Mouse (Mus musculus): ENCODE results near the gene Opn4. TPM values are rescaled to one million over a fixed set of nuclear protein-coding genes. Genes with fewer than 3 reads are reported as not detected.

The Opn4 gene
- total and polyA plus RNA-seq, 3 experiments, result not detected

- TF ChIP-seq CTCF (IDR thresholded peaks at IDR 0.05 in 2 of 3, conservative IDR thresholded peaks at IDR 0.05 in 1 of 3; ENCODE audit: control insufficient read depth in 1 of 3, insufficient read depth in 1 of 3, low read depth in 2 of 3, low read length in 3 of 3, poor library complexity in 1 of 3, severe bottlenecking in 1 of 3), result no peak
- no peak for TF ChIP-seq TAL1 (IDR thresholded peaks at IDR 0.05; ENCODE audit: low read length)
- no peak for TF ChIP-seq UBTF (IDR thresholded peaks at IDR 0.05; ENCODE audit: borderline replicate concordance, insufficient read depth, low read depth, low read length)
- TF ChIP-seq EP300 (IDR thresholded peaks at IDR 0.05; ENCODE audit: low read depth in 1 of 2, low read length in 2 of 2), result no peak
- TF ChIP-seq JUND (IDR thresholded peaks at IDR 0.05; ENCODE audit: low read depth, low read length), result no peak
- no peak for TF ChIP-seq USF2 (IDR thresholded peaks at IDR 0.05; ENCODE audit: borderline replicate concordance in 1 of 2, insufficient read depth in 1 of 2, low read depth in 1 of 2, low read length in 2 of 2)
- TF ChIP-seq ETS1 (IDR thresholded peaks at IDR 0.05; ENCODE audit: low read depth, low read length), result no peak
- TF ChIP-seq MAFK (IDR thresholded peaks at IDR 0.05; ENCODE audit: borderline replicate concordance, low read depth, low read length), result no peak
- TF ChIP-seq BHLHE40 (IDR thresholded peaks at IDR 0.05; ENCODE audit: borderline replicate concordance, low read depth, low read length), result no peak
- no peak for TF ChIP-seq ZNF384 (IDR thresholded peaks at IDR 0.05; ENCODE audit: low read depth, low read length)
- H3K27me3 ChIP-seq (ENCODE audit: control insufficient read depth in 1 of 2, insufficient read depth in 2 of 2, low read length in 2 of 2), result no peaks in the 10 kb centered on the region
- no peak overlapping the region for H3K27ac ChIP-seq (ENCODE audit: control insufficient read depth, low read depth, low read length)
- H3K9ac ChIP-seq (ENCODE audit: control insufficient read depth, low read depth, low read length, poor library complexity, severe bottlenecking), result no peak overlapping the region
- no peaks in the 10 kb centered on the region for H3K9me3 ChIP-seq (replicated peaks; ENCODE audit: insufficient read depth, low read length)
- H3K79me2 ChIP-seq (ENCODE audit: control insufficient read depth, insufficient read depth, low read length, poor library complexity), result no peaks in the 10 kb centered on the region
- no peaks in the 10 kb centered on the region for H3K36me3 ChIP-seq (ENCODE audit: control insufficient read depth in 1 of 2, insufficient read depth in 2 of 2, low read length in 2 of 2)
- no peak overlapping the region for H3K4me3 ChIP-seq (ENCODE audit: control insufficient read depth in 1 of 2, insufficient read depth in 1 of 2, low read depth in 2 of 2, low read length in 2 of 2)
- H3K4me1 ChIP-seq (ENCODE audit: control insufficient read depth in 1 of 2, insufficient read depth in 2 of 2, low read length in 2 of 2), result no peaks in the 10 kb centered on the region
- DNase-seq (ENCODE audit: low read depth, low spot score), result no peak
Measured at GRCm38 (mm10) chr14:34576858-34577257, 23.1 kb downstream of the Opn4 start.

GRCm38 (mm10) chr14:34574068-34574467, 25.9 kb downstream of the Opn4 start:
- DNase-seq (ENCODE audit: low read depth, low spot score), result no peak

More at GRCm38 (mm10) chr14:34574068-34574467, 25.9 kb downstream of the Opn4 start:
- no peaks in the 10 kb centered on the region for H3K4me1 ChIP-seq (ENCODE audit: control insufficient read depth in 1 of 2, insufficient read depth in 2 of 2, low read length in 2 of 2)
- no peak overlapping the region for H3K9ac ChIP-seq (ENCODE audit: control insufficient read depth, low read depth, low read length, poor library complexity, severe bottlenecking)
- no peaks in the 10 kb centered on the region for H3K27me3 ChIP-seq (ENCODE audit: control insufficient read depth in 1 of 2, insufficient read depth in 2 of 2, low read length in 2 of 2)
- TF ChIP-seq RAD21 (IDR thresholded peaks at IDR 0.05; ENCODE audit: low read depth, low read length), result peak; percentile 13
- no peak for TF ChIP-seq UBTF (IDR thresholded peaks at IDR 0.05; ENCODE audit: borderline replicate concordance, insufficient read depth, low read depth, low read length)
- no peak for TF ChIP-seq MAZ (IDR thresholded peaks at IDR 0.05; ENCODE audit: low read depth, low read length)
- TF ChIP-seq TCF12 (IDR thresholded peaks at IDR 0.05; ENCODE audit: low read depth, low read length), result no peak
- no peak for TF ChIP-seq NELFE (IDR thresholded peaks at IDR 0.05; ENCODE audit: low read depth, low read length)
- no peak for TF ChIP-seq MEF2A (IDR thresholded peaks at IDR 0.05; ENCODE audit: extremely low read depth, insufficient replicate concordance, low read depth, low read length, poor library complexity, severe bottlenecking)
- TF ChIP-seq POLR2AphosphoS2 (IDR thresholded peaks at IDR 0.05; ENCODE audit: low read length), result no peak
- no peak for TF ChIP-seq SIN3A (IDR thresholded peaks at IDR 0.05; ENCODE audit: low read length)
- no peak for TF ChIP-seq POLR2A (IDR thresholded peaks at IDR 0.05; ENCODE audit: control insufficient read depth in 1 of 2, insufficient read depth in 1 of 2, low read depth in 1 of 2, low read length in 2 of 2, poor library complexity in 1 of 2)
- no peak for TF ChIP-seq MYC (IDR thresholded peaks at IDR 0.05; ENCODE audit: low read depth, low read length)
- no peak for TF ChIP-seq MAFK (IDR thresholded peaks at IDR 0.05; ENCODE audit: borderline replicate concordance, low read depth, low read length)
- no peak for TF ChIP-seq CHD2 (IDR thresholded peaks at IDR 0.05; ENCODE audit: low read length)
- TF ChIP-seq ZNF384 (IDR thresholded peaks at IDR 0.05; ENCODE audit: low read depth, low read length), result no peak
- no peak for TF ChIP-seq GABPA (IDR thresholded peaks at IDR 0.05; ENCODE audit: low read depth, low read length)
- no peak for TF ChIP-seq E2F4 (IDR thresholded peaks at IDR 0.05; ENCODE audit: borderline replicate concordance, low read depth, low read length)
- no peak for TF ChIP-seq ZMIZ1 (IDR thresholded peaks at IDR 0.05; ENCODE audit: low read depth, low read length)
- TF ChIP-seq MXI1 (IDR thresholded peaks at IDR 0.05; ENCODE audit: low read depth, low read length), result no peak
- TF ChIP-seq ELF1 (IDR thresholded peaks at IDR 0.05; ENCODE audit: low read depth, low read length), result no peak
- TF ChIP-seq SMC3 (IDR thresholded peaks at IDR 0.05; ENCODE audit: low read depth, low read length), result peak; percentile 23; the same call in 1 of the 2 replicates
- TF ChIP-seq ZKSCAN1 (IDR thresholded peaks at IDR 0.05; ENCODE audit: low read depth, low read length), result no peak
- no peak for TF ChIP-seq CHD1 (IDR thresholded peaks at IDR 0.05; ENCODE audit: low read depth, low read length)
- no peak for TF ChIP-seq ZC3H11A (IDR thresholded peaks at IDR 0.05; ENCODE audit: low read depth, low read length)
- TF ChIP-seq CTCF (IDR thresholded peaks at IDR 0.05 in 2 of 3, conservative IDR thresholded peaks at IDR 0.05 in 1 of 3; ENCODE audit: control insufficient read depth in 1 of 3, insufficient read depth in 1 of 3, low read depth in 2 of 3, low read length in 3 of 3, poor library complexity in 1 of 3, severe bottlenecking in 1 of 3), result peak; percentile 16 to 53 (median 37); a peak in 4 of 6 replicates
- TF ChIP-seq MYB (IDR thresholded peaks at IDR 0.05; ENCODE audit: low read depth, low read length), result no peak
- H3K36me3 ChIP-seq (ENCODE audit: control insufficient read depth in 1 of 2, insufficient read depth in 2 of 2, low read length in 2 of 2), result no peaks in the 10 kb centered on the region
- no peak overlapping the region for H3K4me3 ChIP-seq (ENCODE audit: control insufficient read depth in 1 of 2, insufficient read depth in 1 of 2, low read depth in 2 of 2, low read length in 2 of 2)
- no peaks in the 10 kb centered on the region for H3K9me3 ChIP-seq (replicated peaks; ENCODE audit: insufficient read depth, low read length)
- H3K79me2 ChIP-seq (ENCODE audit: control insufficient read depth, insufficient read depth, low read length, poor library complexity), result no peaks in the 10 kb centered on the region
- H3K27ac ChIP-seq (ENCODE audit: control insufficient read depth, low read depth, low read length), result no peak overlapping the region

All from MEL (cell line).